ENCODE assay signal across 8 mouse cellular contexts in genomic region chr9:48646251-48646650, GRCm38 (mm10). TPM values are rescaled to one million over a fixed set of nuclear protein-coding genes. Genes with fewer than 3 reads are reported as not detected.
DNase-seq lines count a peak whose midpoint lies in the region; ATAC-seq and TF ChIP-seq lines count a peak whose summit lies in the region.

No protein-coding gene starts in this region.

- no peak overlapping the region for H3K27ac ChIP-seq in kidney, embryonic 15.5 days
- no peak overlapping the region for H3K27ac ChIP-seq in forebrain, embryonic 15.5 days (replicated peaks)
- H3K27ac ChIP-seq in hindbrain, postnatal 0 days: no peak overlapping the region
- peak overlapping the region; percentile 91 for H3K27ac ChIP-seq in midbrain, embryonic 10.5 days (replicated peaks)

- DNase-seq in kidney, adult 11 months: peak; percentile 56
- peak; percentile 55 for DNase-seq in cerebellum, adult 11 months
- DNase-seq in hindbrain, postnatal 0 days (ENCODE audit: low spot score): peak; percentile 95
- peak; percentile 75 to 77 for DNase-seq in left cerebral cortex, adult 18-20 months (ENCODE audit: low spot score in 2 of 2)
- peak; percentile 84 for DNase-seq in midbrain, embryonic 10.5 days (ENCODE audit: low spot score)
- peak; percentile 63 for DNase-seq in right cerebral cortex, postnatal 4 days

- no peaks in the 10 kb centered on the region for H3K36me3 ChIP-seq in kidney, embryonic 15.5 days
- no peaks in the 10 kb centered on the region for H3K36me3 ChIP-seq in forebrain, embryonic 15.5 days
- no peaks in the 10 kb centered on the region for H3K36me3 ChIP-seq in hindbrain, postnatal 0 days (ENCODE audit: insufficient read depth, low read length)
- H3K36me3 ChIP-seq in midbrain, embryonic 10.5 days: no peaks in the 10 kb centered on the region

- peak; percentile 100 for TF ChIP-seq CTCF in hindbrain, postnatal 0 days (IDR thresholded peaks at IDR 0.05; ENCODE audit: low read depth)

- peaks cover 30% of the 10 kb centered on the region for H3K4me1 ChIP-seq in kidney, embryonic 15.5 days
- peaks cover 25% of the 10 kb centered on the region for H3K4me1 ChIP-seq in forebrain, embryonic 15.5 days
- H3K4me1 ChIP-seq in hindbrain, postnatal 0 days (ENCODE audit: insufficient read depth, low read length): peaks cover 4% of the 10 kb centered on the region; the same call in 1 of the 2 replicates
- H3K4me1 ChIP-seq in midbrain, embryonic 10.5 days: peaks cover 61% of the 10 kb centered on the region

- no peak overlapping the region for H3K9ac ChIP-seq in kidney, embryonic 15.5 days
- no peak overlapping the region for H3K9ac ChIP-seq in forebrain, embryonic 15.5 days (replicated peaks)
- no peak overlapping the region for H3K9ac ChIP-seq in hindbrain, postnatal 0 days (replicated peaks; ENCODE audit: low read length)

- H3K4me3 ChIP-seq in kidney, embryonic 15.5 days (replicated peaks): no peak overlapping the region
- H3K4me3 ChIP-seq in forebrain, embryonic 15.5 days: no peak overlapping the region
- no peak overlapping the region for H3K4me3 ChIP-seq in hindbrain, postnatal 0 days (ENCODE audit: low read length)
- H3K4me3 ChIP-seq in midbrain, embryonic 10.5 days: no peak overlapping the region

- H3K4me2 ChIP-seq in kidney, embryonic 15.5 days: no peak overlapping the region
- H3K4me2 ChIP-seq in forebrain, embryonic 15.5 days (replicated peaks): no peak overlapping the region
- H3K4me2 ChIP-seq in hindbrain, postnatal 0 days (ENCODE audit: low read depth, low read length): no peak overlapping the region

- peaks cover 39% of the 10 kb centered on the region for H3K27me3 ChIP-seq in kidney, embryonic 15.5 days
- peaks cover 7% of the 10 kb centered on the region; the same call in 1 of the 2 replicates for H3K27me3 ChIP-seq in forebrain, embryonic 15.5 days
- no peaks in the 10 kb centered on the region for H3K27me3 ChIP-seq in hindbrain, postnatal 0 days (ENCODE audit: insufficient read depth, low read length)
- H3K27me3 ChIP-seq in midbrain, embryonic 10.5 days (ENCODE audit: low read depth, poor library complexity, severe bottlenecking): no peaks in the 10 kb centered on the region

- H3K9me3 ChIP-seq in kidney, embryonic 15.5 days (replicated peaks): 0 out of 2 replicates have a peak, but pooled peaks cover 6% of the 10 kb centered on the region
- H3K9me3 ChIP-seq in forebrain, embryonic 15.5 days: peaks cover 3% of the 10 kb centered on the region; the same call in 1 of the 2 replicates
- no peaks in the 10 kb centered on the region for H3K9me3 ChIP-seq in hindbrain, postnatal 0 days (ENCODE audit: low read length)
- H3K9me3 ChIP-seq in midbrain, embryonic 10.5 days (replicated peaks): peaks cover 14% of the 10 kb centered on the region

- 24% methylated on average over 4 of the region's 4 CpGs for WGBS in kidney, embryonic 15.5 days
- 22% methylated on average over 4 of the region's 4 CpGs for WGBS in forebrain, embryonic 15.5 days
- WGBS in hindbrain, postnatal 0 days: 20% methylated on average over 4 of the region's 4 CpGs
- whole genome bisulfite sequencing in midbrain, embryonic 10.5 days: 23% methylated on average over 4 of the region's 4 CpGs

- ATAC-seq in kidney, embryonic 15.5 days (replicated peaks; ENCODE audit: low FRiP score): no peak
- ATAC-seq in forebrain, embryonic 15.5 days (replicated peaks): peak; percentile 79
- peak; percentile 55 for ATAC-seq in hindbrain, postnatal 0 days

RNA-seq across cellular contexts. Expression of gene Nnmt, which starts 41.3 kb away (rescaled TPM):
- 2.2 and 3.5 TPM in 2 replicates for polyA plus RNA-seq in kidney, embryonic 15.5 days (2015; fragmentation: Nextera tagmentation; extraction: Ambion mirVana)
- polyA plus RNA-seq in forebrain, embryonic 15.5 days (2015; fragmentation: Nextera tagmentation; extraction: Ambion mirVana): 0.42 and 0.74 TPM in 2 replicates
- 0.50 TPM in 1 of 2 replicates, not detected in the other for total RNA-seq in hindbrain, postnatal 0 days (2014; rRNA removed)
- polyA plus RNA-seq in hindbrain, postnatal 0 days (2015; fragmentation: Nextera tagmentation; extraction: Ambion mirVana): 1.7 and 2.2 TPM in 2 replicates
- under 1 TPM; 0.60 to 0.66 TPM for total RNA-seq in left cerebral cortex, adult 18-20 months (2021)
- polyA plus RNA-seq in midbrain, embryonic 10.5 days (2016; fragmentation: Nextera tagmentation; extraction: Ambion mirVana): 0.65 and 1.1 TPM in 2 replicates
